Mouse (Mus musculus) layer of hippocampus, adult 11-12 months (tissue): ENCODE data around the gene C1ra.
A peak's percentile ranks its signal among the peaks of the same experiment; 100 is the strongest.
"Not testable (repeated sequence)": the region's sequence is repeated elsewhere in the genome, so short reads cannot be mapped to it uniquely, and the experiment has no call there.

Experiments
- DNase-seq: peaks from one replicate; pipeline ENCODE4 v3.0.0; 2022; ENCODE audit warnings: low spot score

The C1ra gene

DNA sequence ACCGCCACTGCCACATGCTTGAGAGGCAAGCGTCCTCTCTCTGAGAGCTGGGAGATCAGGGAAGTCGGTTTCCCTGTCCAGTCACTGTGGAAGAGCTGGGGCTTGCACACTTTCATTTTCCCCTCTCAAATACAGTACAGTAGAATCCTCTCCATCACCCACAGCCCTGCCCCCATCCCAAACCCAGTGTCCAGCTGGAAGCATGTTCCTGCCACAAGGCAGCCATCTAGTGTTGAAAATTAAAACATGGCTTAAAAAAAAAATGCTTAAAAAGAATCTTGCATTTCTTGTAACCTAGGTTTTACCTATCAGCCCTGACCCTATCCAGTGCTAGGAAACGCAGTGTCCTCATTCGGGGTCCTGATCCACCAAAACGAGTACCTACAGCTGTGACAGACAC lies 32.3 kb downstream of the C1ra start:
- DNase-seq: no peak

DNA sequence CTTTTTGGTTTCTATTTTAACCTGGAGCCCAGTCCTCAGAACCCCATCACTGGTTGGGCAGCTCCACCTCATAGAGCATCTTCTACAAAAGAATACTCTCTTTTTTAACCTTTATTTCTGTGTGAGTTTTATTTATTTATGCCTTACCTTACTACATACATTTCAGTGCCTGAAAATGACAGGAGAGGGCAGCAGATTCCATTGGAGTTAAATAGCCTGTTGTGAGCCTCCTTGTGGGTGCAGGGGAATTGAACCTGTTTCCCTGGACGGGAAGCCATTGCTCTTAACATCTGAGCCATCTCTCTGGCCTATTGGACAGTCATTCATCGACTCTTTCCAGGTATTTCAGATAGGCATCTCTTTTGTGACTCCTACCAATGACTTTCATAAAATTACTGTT lies 33.2 kb downstream of the C1ra start:
- DNase-seq: no peak

DNA sequence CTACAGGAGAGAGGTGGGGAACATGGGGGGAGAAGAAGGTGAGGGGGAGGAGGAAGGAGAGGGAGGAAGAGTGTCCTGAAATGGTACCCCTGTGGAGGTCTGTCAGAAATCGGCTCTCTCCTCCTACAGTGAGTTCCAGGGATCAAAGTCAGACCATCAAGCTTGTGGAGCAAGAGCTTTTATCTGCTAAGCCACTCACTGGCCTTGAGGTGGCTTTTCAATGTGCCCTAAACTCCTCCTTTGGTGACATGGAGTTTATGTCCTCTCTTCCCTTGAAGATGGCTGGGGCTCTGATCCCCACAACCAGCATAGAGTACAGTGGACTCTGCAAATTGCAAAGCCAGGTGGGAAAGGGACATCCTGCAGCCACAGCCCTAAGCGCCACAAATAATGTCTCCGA lies 35.8 kb downstream of the C1ra start:
- not testable (repeated sequence) for DNase-seq

DNA sequence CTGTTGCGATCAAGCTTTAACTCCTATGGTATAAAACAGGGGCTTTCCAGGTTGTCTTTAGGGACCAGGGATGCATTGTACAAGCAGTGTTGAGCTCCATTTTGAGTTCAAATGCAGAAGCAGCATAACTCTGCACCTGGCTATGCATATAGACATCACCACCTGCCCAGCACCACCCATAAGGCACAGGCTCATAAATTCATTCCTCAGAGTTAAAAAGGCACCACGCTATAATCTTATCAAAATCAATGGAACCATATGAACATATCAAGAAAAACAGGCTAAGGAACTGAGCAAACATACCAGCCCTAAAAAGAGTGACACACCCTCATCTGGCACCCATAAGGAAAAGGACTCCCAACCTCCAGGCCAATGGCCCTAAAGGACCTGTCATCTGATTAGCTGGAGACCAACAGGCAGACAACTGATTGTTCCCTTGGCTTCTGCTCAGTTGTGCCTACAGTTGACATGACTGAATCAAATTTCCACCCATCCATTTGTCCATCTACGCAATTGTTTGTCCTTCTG lies 36.9 kb downstream of the C1ra start:
- no peak for DNase-seq

DNA sequence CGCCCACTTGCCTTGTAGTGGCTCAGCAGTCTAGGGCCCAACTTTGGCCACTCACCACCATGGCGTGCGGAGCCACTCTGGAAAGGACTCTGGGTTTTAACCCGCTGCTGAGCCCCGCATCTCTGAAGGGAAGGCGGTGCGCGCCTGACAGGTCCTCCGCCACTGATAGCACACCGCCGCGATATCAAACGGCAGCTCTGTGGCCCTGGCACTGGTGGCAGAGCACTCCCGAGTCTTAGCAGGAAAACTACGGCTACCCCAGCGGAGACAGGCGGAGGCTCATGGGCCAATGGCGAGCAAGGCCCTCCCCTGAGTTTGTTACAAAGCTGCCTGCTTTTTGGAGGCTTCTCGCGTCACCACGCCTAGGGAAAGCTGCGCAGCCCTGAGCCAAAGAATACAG lies 40.6 kb downstream of the C1ra start:
- DNase-seq: no peak

DNA sequence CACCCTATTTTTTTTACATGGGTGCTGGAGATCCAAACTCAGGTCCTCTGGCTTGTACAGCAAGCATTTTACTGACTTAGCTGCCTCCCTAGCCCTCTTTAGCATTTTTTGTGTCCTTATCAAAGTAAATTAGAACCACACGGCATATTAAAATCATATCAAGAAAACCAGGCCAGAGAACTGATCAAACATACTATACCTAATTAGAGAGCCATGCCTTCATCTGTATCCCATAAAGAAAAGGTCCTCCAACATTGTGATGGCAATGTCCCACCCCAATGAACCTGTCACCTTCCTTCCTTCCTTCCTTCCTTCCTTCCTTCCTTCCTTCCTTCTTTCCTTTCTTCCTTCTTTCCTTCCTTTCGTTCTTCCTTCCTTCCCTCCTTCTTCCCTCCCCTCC lies 43.8 kb downstream of the C1ra start:
- not testable (repeated sequence) for DNase-seq

DNA sequence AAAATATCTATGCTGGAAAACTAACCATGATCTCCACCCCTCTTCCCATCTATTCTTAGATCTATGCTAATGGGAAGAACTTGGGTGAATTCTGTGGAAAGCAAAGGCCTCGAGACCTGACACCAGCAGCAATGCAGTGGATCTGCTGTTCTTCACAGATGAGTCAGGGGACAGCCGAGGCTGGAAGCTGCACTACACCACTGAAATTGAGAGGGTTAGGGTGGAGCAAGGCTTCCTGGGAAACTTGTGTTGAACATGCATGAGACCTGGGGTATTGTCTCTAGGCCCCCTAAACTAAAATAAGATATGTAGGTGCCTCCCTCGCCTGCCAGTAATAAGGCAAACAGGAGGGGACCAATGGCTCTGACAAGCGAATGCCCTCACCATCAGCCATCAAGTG lies 49.0 kb downstream of the C1ra start:
- not testable (repeated sequence) for DNase-seq

DNA sequence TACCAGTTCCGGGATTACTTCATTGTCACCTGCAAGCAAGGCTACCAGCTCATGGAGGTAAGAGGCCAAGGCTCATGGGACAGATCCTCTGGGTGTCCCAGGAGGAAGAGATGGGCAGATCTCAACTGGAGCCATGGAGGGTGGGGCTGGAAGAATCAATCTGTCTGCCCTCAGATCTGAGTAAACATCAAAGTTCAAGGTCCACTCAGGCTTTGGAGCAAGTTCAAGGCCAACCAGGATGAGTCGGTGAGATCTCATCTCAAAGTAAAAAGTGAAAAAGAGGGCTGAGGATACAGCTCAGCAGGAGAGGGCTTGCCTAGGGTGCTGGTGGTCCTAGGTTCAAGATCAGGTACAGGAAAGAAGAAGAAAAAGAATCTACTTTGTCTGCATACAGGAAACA lies 49.4 kb downstream of the C1ra start:
- DNase-seq: not testable (repeated sequence)

DNA sequence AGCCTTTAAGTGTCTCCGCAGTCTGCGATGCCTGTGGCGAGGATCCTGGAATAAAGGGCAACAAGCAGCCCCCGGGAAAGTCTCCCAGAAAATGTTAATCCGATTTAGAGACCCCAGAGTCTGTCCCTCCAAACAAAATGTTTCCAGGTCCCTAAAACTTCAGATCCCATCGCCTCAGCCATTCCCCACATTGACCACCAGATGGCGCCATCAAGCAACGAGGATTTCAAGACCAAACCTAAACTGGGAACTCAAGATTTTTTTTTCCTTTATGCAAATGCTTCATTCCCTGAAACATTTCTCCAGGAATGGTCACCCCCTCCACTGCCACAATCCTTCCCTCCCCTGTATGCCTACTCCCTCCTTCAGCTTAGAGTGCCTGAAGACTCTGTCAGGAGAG lies 57.8 kb downstream of the C1ra start, which contains the start of gene C1rb:
C1rb (plus strand) TSS at position 269 of the 400 bp plus-strand sequence.
- peak; percentile 75 for DNase-seq
